Mouse (Mus musculus) ovary, postnatal 10 days (tissue): ENCODE measurements at regions not wholly inside any gene's neighbourhood (a gene's known extent, or its start where the extent isn't known, plus 50 kb on each side); places are given as distances from the start of the nearest gene placed in this dataset.

Experiments
- DNase-seq: peaks from one replicate; pipeline ENCODE4 v3.0.0; 2022; ENCODE audit warnings: low spot score

GRCm38 (mm10) chr2:144895254-144895653 lies 71.8 kb downstream of the Scp2d1 start:
- no peak for DNase-seq

- no peak for DNase-seq
These were observed 73.0 kb downstream of the Scp2d1 start for GRCm38 (mm10) chr2:144896430-144896829.

GRCm38 (mm10) chr2:144906786-144907185 lies 83.3 kb downstream of the Scp2d1 start:
- DNase-seq: no peak

DNA sequence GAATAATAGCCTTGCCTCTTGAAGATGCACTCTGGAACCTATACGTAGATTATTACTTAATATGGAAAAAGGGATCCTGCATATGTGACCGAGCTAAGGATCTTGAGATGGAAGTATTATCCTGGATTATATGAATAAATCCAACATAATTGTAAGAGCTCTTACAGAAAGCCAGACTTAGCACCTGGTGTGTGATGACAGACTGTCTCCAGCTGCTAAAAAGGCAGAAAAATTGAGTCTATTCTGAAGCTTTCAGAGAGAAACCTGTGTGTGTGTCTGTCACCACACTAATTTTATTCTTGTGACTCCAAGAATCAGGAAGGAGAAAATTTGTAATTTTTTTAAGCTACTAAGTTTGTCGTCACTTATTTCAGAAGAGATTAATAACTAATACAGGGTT lies 122.4 kb downstream of the Scp2d1 start:
- no peak for DNase-seq

- no peak for DNase-seq
These were observed 123.0 kb downstream of the Scp2d1 start for GRCm38 (mm10) chr2:144946468-144946867.

DNA sequence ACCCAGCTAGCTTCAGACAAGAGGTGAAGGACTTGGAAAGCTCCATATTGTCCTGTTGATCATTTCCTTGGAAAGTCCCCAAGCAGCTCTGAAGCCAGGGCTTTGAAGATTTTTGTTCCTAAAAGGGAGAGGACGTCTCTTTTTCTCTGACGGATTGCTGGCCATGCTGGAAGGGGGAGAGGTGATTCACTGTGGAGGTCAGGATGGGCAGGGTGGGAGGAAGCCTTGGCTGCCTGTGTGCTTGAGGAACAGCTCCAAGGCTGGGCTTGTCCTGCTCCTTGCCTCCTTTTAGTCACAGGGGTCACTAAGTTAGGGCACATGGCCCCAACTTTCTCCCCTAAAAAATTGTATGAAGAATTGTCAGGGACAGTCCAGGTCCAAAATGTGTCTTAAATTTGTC lies 125.8 kb downstream of the Scp2d1 start:
- peak; percentile 9 for DNase-seq
